ENCODE assay signal across 8 mouse cellular contexts in the genomic region with DNA sequence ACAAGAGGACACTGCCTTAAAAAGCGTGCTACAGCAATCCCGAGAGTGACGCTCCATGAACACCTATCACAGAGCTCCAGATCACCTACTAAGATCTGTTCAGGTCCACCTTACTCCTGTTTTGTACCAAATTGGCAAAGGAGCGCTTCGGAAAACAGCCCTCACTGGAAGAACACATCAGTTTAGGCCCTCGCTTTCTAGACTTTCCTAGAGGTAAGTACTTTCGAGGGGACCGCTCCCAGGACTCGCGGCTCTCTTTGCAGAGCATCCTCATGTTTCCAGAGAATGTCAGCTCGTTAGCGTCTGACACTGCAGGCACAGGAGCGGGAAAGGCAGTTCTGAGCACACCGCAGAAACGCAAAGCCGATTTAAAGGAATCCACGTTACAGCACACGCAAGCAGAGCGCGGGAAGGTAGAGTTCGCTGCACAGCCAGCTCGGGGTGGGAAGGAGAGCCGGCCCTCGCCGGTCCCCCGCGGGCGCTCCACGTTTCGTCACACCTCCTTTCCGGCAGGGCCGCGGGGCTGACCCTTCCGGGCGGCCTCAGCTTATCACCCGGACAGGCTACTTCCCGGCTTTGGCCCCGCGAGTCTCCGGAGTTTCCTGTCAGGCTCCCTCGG. TPM values are rescaled to one million over a fixed set of nuclear protein-coding genes. Genes with fewer than 3 reads are reported as not detected.
DNase-seq lines count a peak whose midpoint lies in the region; ATAC-seq lines count a peak whose summit lies in the region.

Gene Fer (plus strand): TSS at position 51 of the 619 bp plus-strand sequence.

- H3K4me3 ChIP-seq in forebrain, embryonic 14.5 days (ENCODE audit: low read depth, low read length) = peak within 1 kb of the TSS; percentile 90
- peak within 1 kb of the TSS; percentile 84 for H3K4me3 ChIP-seq in hindbrain, embryonic 13.5 days
- peak within 1 kb of the TSS; percentile 95 for H3K4me3 ChIP-seq in liver, embryonic 11.5 days (ENCODE audit: low read depth, low read length)
- H3K4me3 ChIP-seq in stomach, embryonic 15.5 days (replicated peaks) = peak within 1 kb of the TSS; percentile 90

- no peaks in the 10 kb centered on the region for H3K36me3 ChIP-seq in forebrain, embryonic 14.5 days (ENCODE audit: control insufficient read depth, insufficient read depth, low read length)
- no peaks in the 10 kb centered on the region for H3K36me3 ChIP-seq in hindbrain, embryonic 13.5 days
- no peaks in the 10 kb centered on the region for H3K36me3 ChIP-seq in liver, embryonic 11.5 days (ENCODE audit: control insufficient read depth, insufficient read depth, low read length)
- no peaks in the 10 kb centered on the region for H3K36me3 ChIP-seq in stomach, embryonic 15.5 days

- H3K27me3 ChIP-seq in forebrain, embryonic 14.5 days (replicated peaks; ENCODE audit: control insufficient read depth, insufficient read depth, low read length) = no peaks in the 10 kb centered on the region
- no peaks in the 10 kb centered on the region for H3K27me3 ChIP-seq in hindbrain, embryonic 13.5 days
- no peaks in the 10 kb centered on the region for H3K27me3 ChIP-seq in liver, embryonic 11.5 days (replicated peaks; ENCODE audit: control insufficient read depth, insufficient read depth, low read length)
- H3K27me3 ChIP-seq in stomach, embryonic 15.5 days (replicated peaks) = no peaks in the 10 kb centered on the region

- H3K9me3 ChIP-seq in forebrain, embryonic 14.5 days (replicated peaks; ENCODE audit: control insufficient read depth, low read length) = no peaks in the 10 kb centered on the region
- H3K9me3 ChIP-seq in hindbrain, embryonic 13.5 days = no peaks in the 10 kb centered on the region
- no peaks in the 10 kb centered on the region for H3K9me3 ChIP-seq in liver, embryonic 11.5 days (ENCODE audit: control insufficient read depth, low read length)
- no peaks in the 10 kb centered on the region for H3K9me3 ChIP-seq in stomach, embryonic 15.5 days

- H3K4me2 ChIP-seq in forebrain, embryonic 14.5 days (ENCODE audit: low read length) = peak within 1 kb of the TSS; percentile 77
- peak within 1 kb of the TSS; percentile 83 for H3K4me2 ChIP-seq in hindbrain, embryonic 13.5 days
- peak within 1 kb of the TSS; percentile 99 for H3K4me2 ChIP-seq in liver, embryonic 11.5 days
- peak within 1 kb of the TSS; percentile 89 for H3K4me2 ChIP-seq in stomach, embryonic 15.5 days

- WGBS in forebrain, embryonic 14.5 days = 1% methylated on average over 41 of the region's 41 CpGs
- under 1% methylated on average over 41 of the region's 41 CpGs for WGBS in hindbrain, embryonic 13.5 days
- 2% methylated on average over 41 of the region's 41 CpGs for WGBS in liver, embryonic 11.5 days
- WGBS in stomach, embryonic 15.5 days = under 1% methylated on average over 41 of the region's 41 CpGs

- H3K9ac ChIP-seq in forebrain, embryonic 14.5 days (ENCODE audit: low read length) = peak within 1 kb of the TSS; percentile 91
- peak within 1 kb of the TSS; percentile 95 for H3K9ac ChIP-seq in hindbrain, embryonic 13.5 days
- peak within 1 kb of the TSS; percentile 88 for H3K9ac ChIP-seq in liver, embryonic 11.5 days (ENCODE audit: low read depth, low read length)
- H3K9ac ChIP-seq in stomach, embryonic 15.5 days = peak within 1 kb of the TSS; percentile 73

- H3K27ac ChIP-seq in forebrain, embryonic 14.5 days (ENCODE audit: low read depth, low read length) = peak within 1 kb of the TSS; percentile 76
- H3K27ac ChIP-seq in hindbrain, embryonic 13.5 days = peak within 1 kb of the TSS; percentile 94
- H3K27ac ChIP-seq in liver, embryonic 11.5 days (ENCODE audit: low read depth, low read length) = peak within 1 kb of the TSS; percentile 85
- peak within 1 kb of the TSS; percentile 82 for H3K27ac ChIP-seq in stomach, embryonic 15.5 days

- peak; percentile 16 for DNase-seq in kidney, postnatal 14 days
- DNase-seq in kidney, postnatal 4 days = no peak
- no peak for DNase-seq in adrenal gland, adult 2 months
- peak; percentile 52 for DNase-seq in forebrain, embryonic 14.5 days (ENCODE audit: low spot score)
- DNase-seq in liver, embryonic 11.5 days (ENCODE audit: low spot score) = no peak
- no peak for DNase-seq in thymus, postnatal 14 days

- peak; percentile 40; the same call in 1 of the 2 replicates for ATAC-seq in forebrain, embryonic 14.5 days
- peak; percentile 47 for ATAC-seq in hindbrain, embryonic 13.5 days (ENCODE audit: low FRiP score)
- ATAC-seq in liver, embryonic 11.5 days (replicated peaks; ENCODE audit: low FRiP score) = peak; percentile 42
- peak; percentile 44 for ATAC-seq in stomach, embryonic 15.5 days (ENCODE audit: insufficient read depth, low FRiP score, low read depth)

- H3K4me1 ChIP-seq in forebrain, embryonic 14.5 days (ENCODE audit: control insufficient read depth, insufficient read depth, low read length) = peaks cover 9% of the 10 kb centered on the region
- peaks cover 13% of the 10 kb centered on the region for H3K4me1 ChIP-seq in hindbrain, embryonic 13.5 days (replicated peaks)
- peaks cover 11% of the 10 kb centered on the region; the same call in 1 of the 2 replicates for H3K4me1 ChIP-seq in liver, embryonic 11.5 days (replicated peaks; ENCODE audit: control insufficient read depth, insufficient read depth, low read length)
- H3K4me1 ChIP-seq in stomach, embryonic 15.5 days = no peaks in the 10 kb centered on the region

RNA-seq across cellular contexts. Expression of gene Fer, which starts in this region (rescaled TPM):
- 10 to 100 TPM; 17.6 to 18.7 TPM for total RNA-seq in adrenal gland, adult 2 months (2021)
- polyA plus RNA-seq in adrenal gland, adult 2 months (2012; rRNA removed) = 0.83 and 0.85 TPM in 2 replicates
- polyA plus RNA-seq in forebrain, embryonic 14.5 days (2014; fragmentation: Nextera tagmentation; extraction: Ambion mirVana) = 31.8 and 36.0 TPM in 2 replicates
- polyA plus RNA-seq in hindbrain, embryonic 13.5 days (2015; fragmentation: Nextera tagmentation; extraction: Ambion mirVana) = 36.1 and 37.9 TPM in 2 replicates
- polyA plus RNA-seq in liver, embryonic 11.5 days (2014; fragmentation: Nextera tagmentation; extraction: Ambion mirVana) = 24.7 and 26.2 TPM in 2 replicates
- 27.1 and 27.3 TPM in 2 replicates for polyA plus RNA-seq in stomach, embryonic 15.5 days (2015; fragmentation: Nextera tagmentation; extraction: Ambion mirVana)

Comparison
In these comparisons a context has a peak if more than half of its experiments do, and no peak if none do; other contexts are left out.
1. RNA of gene Fer (polyA plus RNA-seq): 36.1 to 37.9 TPM in hindbrain, embryonic 13.5 days, 31.8 to 36.0 TPM in forebrain, embryonic 14.5 days, 27.1 to 27.3 TPM in stomach, embryonic 15.5 days and 24.7 to 26.2 TPM in liver, embryonic 11.5 days; 0.83 to 0.85 TPM in adrenal gland, adult 2 months; every median in the first group is over 10 times any median in the second.
2. DNase-seq: peak in kidney, postnatal 14 days (single experiment) and forebrain, embryonic 14.5 days (single experiment); none in kidney, postnatal 4 days (0 of 2), adrenal gland, adult 2 months (single experiment), liver, embryonic 11.5 days (single experiment) and thymus, postnatal 14 days (single experiment).
3. Peak in every context shown above with its lines, with median percentiles within 50 percentile points of each other: ATAC-seq, H3K27ac ChIP-seq, H3K4me2 ChIP-seq, H3K4me3 ChIP-seq and H3K9ac ChIP-seq.